Mouse (Mus musculus) T-cell, adult 2 months (primary cell): ENCODE results near the gene Usp26.

Experiments used
- DNase-seq: peaks from one replicate; pipeline ENCODE4 v3.0.0; 2022; ENCODE audit warnings: low spot score

Usp26 gene

GRCm38 (mm10) chrX:51801133-51801532, at the start of gene Usp26:
Usp26 (minus strand) TSS chrX:51801233.
- DNase-seq: no peak

- DNase-seq: no peak
Observed at GRCm38 (mm10) chrX:51814466-51815247, 13.6 kb upstream of the Usp26 start.

- DNase-seq: no peak
Observed at GRCm38 (mm10) chrX:51767457-51767856, 33.6 kb downstream of the Usp26 start.

GRCm38 (mm10) chrX:51736450-51736849, 64.6 kb downstream of the Usp26 start:
- DNase-seq: no peak

- DNase-seq: no peak
Observed at GRCm38 (mm10) chrX:51714086-51714745, 86.8 kb downstream of the Usp26 start.

GRCm38 (mm10) chrX:51712996-51713395, 88.0 kb downstream of the Usp26 start:
- DNase-seq: no peak
